Mouse (Mus musculus): ENCODE results near the gene Rbm28. TPM values are rescaled to one million over a fixed set of nuclear protein-coding genes. Genes with fewer than 3 reads are reported as not detected.
"Not testable (repeated sequence)": the region's sequence is repeated elsewhere in the genome, so short reads cannot be mapped to it uniquely, and the experiment has no call there.

Rbm28 gene
- polyA plus RNA-seq, 1 experiment from 2014 or later = 43.1 TPM

- Histone ChIP-seq H3K36me3 (ENCODE audit: control insufficient read depth, insufficient read depth, low read length) (peaks cover 22% of the 10 kb centered on the region), H3K4me1 (ENCODE audit: control insufficient read depth, insufficient read depth, low read length) (peaks cover 15% of the 10 kb centered on the region)
- H3K4me2 ChIP-seq (ENCODE audit: low read length); H3K4me3 ChIP-seq (ENCODE audit: low read depth, low read length); H3K9ac ChIP-seq (ENCODE audit: low read depth, low read length); H3K27ac ChIP-seq (ENCODE audit: low read length); ATAC-seq; H3K9me3 ChIP-seq (replicated peaks; ENCODE audit: control insufficient read depth, low read length, poor library complexity, severe bottlenecking); H3K27me3 ChIP-seq (ENCODE audit: control insufficient read depth, insufficient read depth, low read depth, low read length): not testable (repeated sequence)
- WGBS = 99% methylated on average over 5 of the region's 5 CpGs
Observed at GRCm38 (mm10) chr6:29161291-29161690, 3.5 kb downstream of the Rbm28 start.

- Histone ChIP-seq H3K4me3 (ENCODE audit: low read depth, low read length) (no peak overlapping the region), H3K9me3 (replicated peaks; ENCODE audit: control insufficient read depth, low read length, poor library complexity, severe bottlenecking) (no peaks in the 10 kb centered on the region), H3K36me3 (ENCODE audit: control insufficient read depth, insufficient read depth, low read length) (peaks cover 24% of the 10 kb centered on the region), H3K27ac (ENCODE audit: low read length) (no peak overlapping the region), H3K4me2 (ENCODE audit: low read length) (no peak overlapping the region), H3K4me1 (ENCODE audit: control insufficient read depth, insufficient read depth, low read length) (peaks cover 14% of the 10 kb centered on the region), H3K27me3 (ENCODE audit: control insufficient read depth, insufficient read depth, low read depth, low read length) (no peaks in the 10 kb centered on the region), H3K9ac (ENCODE audit: low read depth, low read length) (no peak overlapping the region)
- 93% methylated on average over 2 of the region's 2 CpGs for WGBS
- no peak for ATAC-seq
Observed at GRCm38 (mm10) chr6:29160786-29161185, 4.0 kb downstream of the Rbm28 start.

- Histone ChIP-seq H3K4me2 (ENCODE audit: low read length) (no peak overlapping the region), H3K36me3 (ENCODE audit: control insufficient read depth, insufficient read depth, low read length) (peaks cover 55% of the 10 kb centered on the region), H3K4me1 (ENCODE audit: control insufficient read depth, insufficient read depth, low read length) (no peaks in the 10 kb centered on the region), H3K27ac (ENCODE audit: low read length) (no peak overlapping the region), H3K9ac (ENCODE audit: low read depth, low read length) (no peak overlapping the region), H3K27me3 (ENCODE audit: control insufficient read depth, insufficient read depth, low read depth, low read length) (no peaks in the 10 kb centered on the region), H3K9me3 (replicated peaks; ENCODE audit: control insufficient read depth, low read length, poor library complexity, severe bottlenecking) (no peaks in the 10 kb centered on the region), H3K4me3 (ENCODE audit: low read depth, low read length) (no peak overlapping the region)
- WGBS = 95% methylated on average over 5 of the region's 5 CpGs
- ATAC-seq = no peak
Observed at GRCm38 (mm10) chr6:29156326-29156725, 8.5 kb downstream of the Rbm28 start.

GRCm38 (mm10) chr6:29150001-29150400, 14.8 kb downstream of the Rbm28 start:
- no peaks in the 10 kb centered on the region for H3K27me3 ChIP-seq (ENCODE audit: control insufficient read depth, insufficient read depth, low read depth, low read length)
- H3K27ac ChIP-seq (ENCODE audit: low read length) = no peak overlapping the region
- no peak overlapping the region for H3K4me2 ChIP-seq (ENCODE audit: low read length)
- H3K4me1 ChIP-seq (ENCODE audit: control insufficient read depth, insufficient read depth, low read length) = no peaks in the 10 kb centered on the region
- ATAC-seq = no peak
- WGBS = 94% methylated on average over 1 of the region's 1 CpGs
- no peak overlapping the region for H3K9ac ChIP-seq (ENCODE audit: low read depth, low read length)
- H3K4me3 ChIP-seq (ENCODE audit: low read depth, low read length) = no peak overlapping the region
- no peaks in the 10 kb centered on the region for H3K9me3 ChIP-seq (replicated peaks; ENCODE audit: control insufficient read depth, low read length, poor library complexity, severe bottlenecking)
- peaks cover 26% of the 10 kb centered on the region for H3K36me3 ChIP-seq (ENCODE audit: control insufficient read depth, insufficient read depth, low read length)

GRCm38 (mm10) chr6:29147407-29148010, 17.3 kb downstream of the Rbm28 start:
- no peaks in the 10 kb centered on the region for H3K4me1 ChIP-seq (ENCODE audit: control insufficient read depth, insufficient read depth, low read length)
- 77% methylated on average over 5 of the region's 5 CpGs for WGBS
- H3K27ac ChIP-seq (ENCODE audit: low read length) = no peak overlapping the region
- no peak overlapping the region for H3K4me2 ChIP-seq (ENCODE audit: low read length)
- no peak for ATAC-seq
- H3K27me3 ChIP-seq (ENCODE audit: control insufficient read depth, insufficient read depth, low read depth, low read length) = no peaks in the 10 kb centered on the region
- peaks cover 6% of the 10 kb centered on the region for H3K36me3 ChIP-seq (ENCODE audit: control insufficient read depth, insufficient read depth, low read length)
- no peak overlapping the region for H3K4me3 ChIP-seq (ENCODE audit: low read depth, low read length)
- H3K9ac ChIP-seq (ENCODE audit: low read depth, low read length) = no peak overlapping the region
- no peaks in the 10 kb centered on the region for H3K9me3 ChIP-seq (replicated peaks; ENCODE audit: control insufficient read depth, low read length, poor library complexity, severe bottlenecking)

GRCm38 (mm10) chr6:29146641-29147040, 18.2 kb downstream of the Rbm28 start:
- Histone ChIP-seq H3K27me3 (ENCODE audit: control insufficient read depth, insufficient read depth, low read depth, low read length) (no peaks in the 10 kb centered on the region), H3K36me3 (ENCODE audit: control insufficient read depth, insufficient read depth, low read length) (peaks cover under 1% of the 10 kb centered on the region; the same call in 1 of the 2 replicates), H3K4me2 (ENCODE audit: low read length) (no peak overlapping the region), H3K4me1 (ENCODE audit: control insufficient read depth, insufficient read depth, low read length) (no peaks in the 10 kb centered on the region), H3K4me3 (ENCODE audit: low read depth, low read length) (no peak overlapping the region), H3K27ac (ENCODE audit: low read length) (no peak overlapping the region), H3K9me3 (replicated peaks; ENCODE audit: control insufficient read depth, low read length, poor library complexity, severe bottlenecking) (no peaks in the 10 kb centered on the region), H3K9ac (ENCODE audit: low read depth, low read length) (no peak overlapping the region)
- no peak for ATAC-seq
- 84% methylated on average over 7 of the region's 7 CpGs for WGBS

GRCm38 (mm10) chr6:29145456-29146307, 19.1 kb downstream of the Rbm28 start:
- Histone ChIP-seq H3K27me3 (ENCODE audit: control insufficient read depth, insufficient read depth, low read depth, low read length) (no peaks in the 10 kb centered on the region), H3K27ac (ENCODE audit: low read length) (no peak overlapping the region), H3K9me3 (replicated peaks; ENCODE audit: control insufficient read depth, low read length, poor library complexity, severe bottlenecking) (no peaks in the 10 kb centered on the region), H3K36me3 (ENCODE audit: control insufficient read depth, insufficient read depth, low read length) (no peaks in the 10 kb centered on the region), H3K4me1 (ENCODE audit: control insufficient read depth, insufficient read depth, low read length) (no peaks in the 10 kb centered on the region), H3K4me3 (ENCODE audit: low read depth, low read length) (no peak overlapping the region), H3K4me2 (ENCODE audit: low read length) (no peak overlapping the region), H3K9ac (ENCODE audit: low read depth, low read length) (no peak overlapping the region)
- no peak for ATAC-seq
- WGBS = 79% methylated on average over 12 of the region's 12 CpGs

- Histone ChIP-seq H3K36me3 (ENCODE audit: control insufficient read depth, insufficient read depth, low read length) (no peaks in the 10 kb centered on the region), H3K9me3 (replicated peaks; ENCODE audit: control insufficient read depth, low read length, poor library complexity, severe bottlenecking) (no peaks in the 10 kb centered on the region), H3K27me3 (ENCODE audit: control insufficient read depth, insufficient read depth, low read depth, low read length) (no peaks in the 10 kb centered on the region), H3K4me2 (ENCODE audit: low read length) (no peak overlapping the region), H3K9ac (ENCODE audit: low read depth, low read length) (no peak overlapping the region), H3K27ac (ENCODE audit: low read length) (no peak overlapping the region), H3K4me3 (ENCODE audit: low read depth, low read length) (no peak overlapping the region), H3K4me1 (ENCODE audit: control insufficient read depth, insufficient read depth, low read length) (no peaks in the 10 kb centered on the region)
- ATAC-seq = no peak
- WGBS = 94% methylated on average over 3 of the region's 3 CpGs
Observed at GRCm38 (mm10) chr6:29144971-29145370, 19.8 kb downstream of the Rbm28 start.

GRCm38 (mm10) chr6:29143608-29144007, 21.2 kb downstream of the Rbm28 start:
- H3K27ac ChIP-seq (ENCODE audit: low read length) = peak overlapping the region; percentile 39; the same call in 1 of the 2 replicates
- H3K4me1 ChIP-seq (ENCODE audit: control insufficient read depth, insufficient read depth, low read length) = no peaks in the 10 kb centered on the region
- 41% methylated on average over 5 of the region's 5 CpGs for WGBS
- no peaks in the 10 kb centered on the region for H3K27me3 ChIP-seq (ENCODE audit: control insufficient read depth, insufficient read depth, low read depth, low read length)
- H3K4me2 ChIP-seq (ENCODE audit: low read length) = no peak overlapping the region
- peaks cover 2% of the 10 kb centered on the region; the same call in 1 of the 2 replicates for H3K36me3 ChIP-seq (ENCODE audit: control insufficient read depth, insufficient read depth, low read length)
- ATAC-seq = 0 out of 2 replicates have a peak, but pooled peaks have one; percentile 56
- H3K9ac ChIP-seq (ENCODE audit: low read depth, low read length) = no peak overlapping the region
- no peaks in the 10 kb centered on the region for H3K9me3 ChIP-seq (replicated peaks; ENCODE audit: control insufficient read depth, low read length, poor library complexity, severe bottlenecking)
- no peak overlapping the region for H3K4me3 ChIP-seq (ENCODE audit: low read depth, low read length)

Measured in midbrain, embryonic 16.5 days (tissue).